Mouse (Mus musculus) WW6 (cell line): ENCODE results near the gene Cped1.

Experiments used
- DNase-seq: peaks from one replicate; pipeline ENCODE4 v3.0.0-alpha.2; 2013; ENCODE audit warnings: low read depth, low spot score

Gene Cped1

GRCm38 (mm10) chr6:22026761-22027594, 41.3 kb downstream of the Cped1 start:
- no peak for DNase-seq

- DNase-seq, result no peak
These were observed 42.1 kb downstream of the Cped1 start for GRCm38 (mm10) chr6:22027854-22028253.

GRCm38 (mm10) chr6:22030381-22030780, 44.7 kb downstream of the Cped1 start:
- DNase-seq, result no peak

GRCm38 (mm10) chr6:22033188-22033587, 47.5 kb downstream of the Cped1 start:
- DNase-seq, result no peak

GRCm38 (mm10) chr6:22035408-22035807, 49.7 kb downstream of the Cped1 start:
- DNase-seq, result no peak

GRCm38 (mm10) chr6:22035895-22036294, 50.2 kb downstream of the Cped1 start:
- no peak for DNase-seq

- no peak for DNase-seq
These were observed 50.7 kb downstream of the Cped1 start for GRCm38 (mm10) chr6:22036396-22036795.

- no peak for DNase-seq
These were observed 51.2 kb downstream of the Cped1 start for GRCm38 (mm10) chr6:22036911-22037310.

GRCm38 (mm10) chr6:22037441-22038050, 51.8 kb downstream of the Cped1 start:
- no peak for DNase-seq

- peak; percentile 5 for DNase-seq
These were observed 54.0 kb downstream of the Cped1 start for GRCm38 (mm10) chr6:22039666-22040065.

GRCm38 (mm10) chr6:22044880-22045605, 59.3 kb downstream of the Cped1 start:
- no peak for DNase-seq

- no peak for DNase-seq
These were observed 61.4 kb downstream of the Cped1 start for GRCm38 (mm10) chr6:22047101-22047500.

- DNase-seq, result no peak
These were observed 63.4 kb downstream of the Cped1 start for GRCm38 (mm10) chr6:22049093-22049492.

- no peak for DNase-seq
These were observed 65.8 kb downstream of the Cped1 start for GRCm38 (mm10) chr6:22051526-22051925.

GRCm38 (mm10) chr6:22053014-22053413, 67.3 kb downstream of the Cped1 start:
- DNase-seq, result no peak

GRCm38 (mm10) chr6:22064341-22064740, 78.6 kb downstream of the Cped1 start:
- DNase-seq, result no peak

- no peak for DNase-seq
These were observed 85.0 kb downstream of the Cped1 start for GRCm38 (mm10) chr6:22070603-22071322.

- DNase-seq, result no peak
These were observed 85.7 kb downstream of the Cped1 start for GRCm38 (mm10) chr6:22071323-22071840.

- DNase-seq, result no peak
These were observed 87.0 kb downstream of the Cped1 start for GRCm38 (mm10) chr6:22072737-22073136.

GRCm38 (mm10) chr6:22074232-22075083, 88.7 kb downstream of the Cped1 start:
- no peak for DNase-seq
